Mouse (Mus musculus) brain, embryonic 14.5 days (tissue): ENCODE results near the gene Etfdh.

ENCODE experiments used
- CTCF ChIP-seq: fragments of 200-500 bp; IDR thresholded peaks from 2 replicates; pipeline ENCODE4 v1.5.1; 2012; ENCODE audit warnings: inconsistent platforms, mild to moderate bottlenecking, moderate library complexity, borderline replicate concordance; ENCODE audit not compliant: insufficient read depth, insufficient read length; ENCODE audit errors: extremely low read depth
- POLR2A ChIP-seq: fragments of 200-500 bp; IDR thresholded peaks from 2 replicates; pipeline ENCODE4 v1.6.1; 2012; ENCODE audit warnings: mild to moderate bottlenecking, inconsistent platforms, borderline replicate concordance; ENCODE audit not compliant: poor library complexity, insufficient read depth, insufficient read length, severe bottlenecking; ENCODE audit errors: extremely low read depth

- TF ChIP-seq POLR2A, result no peak
- TF ChIP-seq CTCF, result no peak
Observed at GRCm38 (mm10) chr3:79670556-79670955, 41.3 kb upstream of the Etfdh start.
